ENCODE assay signal across 13 mouse cellular contexts in genomic region chr2:97299704-97300103, GRCm38 (mm10).
DNase-seq lines count a peak whose midpoint lies in the region; ATAC-seq lines count a peak whose summit lies in the region.
"Had no signal": no experiment of that assay in that cellular context is flagged by ENCODE, and none has a peak within 500 bp of the region (broad histone marks: within the 10 kb centered on the region; RNA-seq: fewer than 3 reads in every experiment).

No protein-coding gene starts in this region.

- no peak overlapping the region for H3K9ac ChIP-seq in forebrain, embryonic 15.5 days (replicated peaks)
- H3K9ac ChIP-seq: embryonic facial prominence, embryonic 15.5 days; neural tube, embryonic 15.5 days had no signal

- no peaks in the 10 kb centered on the region for H3K27me3 ChIP-seq in forebrain, embryonic 15.5 days
- H3K27me3 ChIP-seq: embryonic facial prominence, embryonic 15.5 days; neural tube, embryonic 15.5 days had no signal

- H3K36me3 ChIP-seq in forebrain, embryonic 15.5 days = no peaks in the 10 kb centered on the region
- H3K36me3 ChIP-seq: embryonic facial prominence, embryonic 15.5 days; G1E; neural tube, embryonic 15.5 days had no signal

- 21% methylated on average over 2 of the region's 2 CpGs for WGBS in forebrain, embryonic 15.5 days

- peaks cover 6% of the 10 kb centered on the region for H3K4me1 ChIP-seq in forebrain, embryonic 15.5 days
- H3K4me1 ChIP-seq: embryonic facial prominence, embryonic 15.5 days; neural tube, embryonic 15.5 days had no signal

- peak; percentile 14 for DNase-seq in adrenal gland, postnatal 10 days
- DNase-seq in adrenal gland, adult 18-20 months (ENCODE audit: low spot score in 2 of 2) = no peak
- DNase-seq in layer of hippocampus, adult 8-10 months (ENCODE audit: low spot score in 2 of 2) = peak; percentile 10 to 46
- DNase-seq in layer of hippocampus, adult 9-10 months (ENCODE audit: low spot score) = no peak
- peak; percentile 26 to 32 for DNase-seq in right cerebral cortex, postnatal 10 days (ENCODE audit: low spot score in 2 of 2)
- no peak for DNase-seq in ovary, postnatal 36 days (ENCODE audit: low spot score)
- DNase-seq in gastrocnemius, postnatal 10 days = no peak

- no peaks in the 10 kb centered on the region for H3K9me3 ChIP-seq in forebrain, embryonic 15.5 days
- H3K9me3 ChIP-seq: embryonic facial prominence, embryonic 15.5 days; G1E; neural tube, embryonic 15.5 days had no signal

- no peak overlapping the region for H3K4me2 ChIP-seq in forebrain, embryonic 15.5 days (replicated peaks)
- H3K4me2 ChIP-seq: embryonic facial prominence, embryonic 15.5 days; heart, embryonic 11.5 days; neural tube, embryonic 15.5 days had no signal

- no peak overlapping the region for H3K4me3 ChIP-seq in forebrain, embryonic 15.5 days
- H3K4me3 ChIP-seq: embryonic facial prominence, embryonic 15.5 days; neural tube, embryonic 15.5 days had no signal

- peak; percentile 29; the same call in 1 of the 2 replicates for ATAC-seq in forebrain, embryonic 15.5 days (replicated peaks)
- ATAC-seq: intestine, postnatal 0 days had no signal

- H3K27ac ChIP-seq in forebrain, embryonic 15.5 days (replicated peaks) = no peak overlapping the region
- H3K27ac ChIP-seq: embryonic facial prominence, embryonic 15.5 days; neural tube, embryonic 15.5 days had no signal

Comparison
In these comparisons a context has a peak if more than half of its experiments do, and no peak if none do; other contexts are left out.
1. DNase-seq: peak in adrenal gland, postnatal 10 days (single experiment), layer of hippocampus, adult 8-10 months (2 of 2) and right cerebral cortex, postnatal 10 days (2 of 2); none in adrenal gland, adult 18-20 months (0 of 2), layer of hippocampus, adult 9-10 months (single experiment), ovary, postnatal 36 days (single experiment) and gastrocnemius, postnatal 10 days (single experiment).